Mouse (Mus musculus) fat pad, adult 2 months (tissue): ENCODE measurements at regions not wholly inside any gene's neighbourhood (a gene's known extent, or its start where the extent isn't known, plus 50 kb on each side); places are given as distances from the start of the nearest gene placed in this dataset.

ENCODE experiments used
- DNase-seq: peaks from one replicate; pipeline ENCODE4 v3.0.0-alpha.2; 2011; ENCODE audit warnings: low read depth, low spot score; ENCODE audit errors: extremely low read depth

- peak; percentile 39 for DNase-seq
Observed at GRCm38 (mm10) chr1:136717830-136718517, 93.3 kb downstream of the Zfp281 start.

- DNase-seq, result no peak
Observed at GRCm38 (mm10) chr1:136723839-136724443, 99.2 kb downstream of the Zfp281 start.

GRCm38 (mm10) chr1:136725242-136725641 lies 100.5 kb downstream of the Zfp281 start:
- DNase-seq, result no peak

- no peak for DNase-seq
Observed at GRCm38 (mm10) chr1:136726145-136726935, 101.6 kb downstream of the Zfp281 start.

GRCm38 (mm10) chr1:136727868-136728631 lies 103.3 kb downstream of the Zfp281 start:
- DNase-seq, result no peak

GRCm38 (mm10) chr1:136728632-136728944 lies 103.9 kb downstream of the Zfp281 start:
- DNase-seq, result no peak

DNA sequence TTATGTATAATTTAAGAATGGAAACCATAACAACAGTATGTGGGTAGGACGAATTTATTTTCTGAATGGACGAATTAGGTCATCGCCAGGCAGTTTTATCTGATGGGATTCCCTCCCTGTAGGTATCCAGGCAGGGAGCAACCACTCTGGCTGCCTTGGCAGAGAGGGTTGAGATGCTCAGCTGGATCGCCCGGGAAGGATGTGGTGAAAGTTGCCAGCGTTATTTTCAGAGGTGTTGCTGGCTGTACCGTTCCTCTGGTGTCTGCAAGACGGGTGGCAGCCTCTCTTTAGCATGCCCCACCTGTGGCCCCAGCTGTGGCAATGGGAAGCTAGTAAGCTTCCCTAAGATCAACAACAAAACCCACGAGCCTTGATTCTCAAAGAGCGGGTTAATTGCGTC lies 105.9 kb downstream of the Zfp281 start:
- DNase-seq, result no peak

DNA sequence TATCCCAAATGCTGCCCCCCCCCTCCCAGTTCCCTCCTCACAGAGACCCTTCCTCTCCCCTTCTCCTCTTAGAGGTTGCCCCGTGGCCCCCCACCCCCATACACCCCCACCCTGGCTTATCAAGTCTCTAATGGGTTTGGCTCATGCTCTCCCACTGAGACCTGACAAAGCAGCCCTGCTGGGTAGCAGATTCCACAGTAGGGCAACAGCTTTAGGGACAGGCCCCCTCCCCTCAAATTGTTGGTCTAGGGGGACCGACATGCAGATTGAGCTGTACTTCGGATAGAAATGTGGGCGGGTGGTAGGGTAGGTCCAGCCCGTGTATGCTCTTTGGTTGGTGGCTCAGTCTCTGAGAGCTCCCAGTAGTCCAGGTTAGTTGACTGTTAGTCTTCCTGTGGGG lies 113.3 kb downstream of the Zfp281 start:
- no peak for DNase-seq

GRCm38 (mm10) chr1:136739486-136739885 lies 114.8 kb downstream of the Zfp281 start:
- DNase-seq, result peak; percentile 25

GRCm38 (mm10) chr1:136741061-136741460 lies 116.4 kb downstream of the Zfp281 start:
- no peak for DNase-seq

GRCm38 (mm10) chr1:136749188-136749587 lies 124.5 kb downstream of the Zfp281 start:
- no peak for DNase-seq

DNA sequence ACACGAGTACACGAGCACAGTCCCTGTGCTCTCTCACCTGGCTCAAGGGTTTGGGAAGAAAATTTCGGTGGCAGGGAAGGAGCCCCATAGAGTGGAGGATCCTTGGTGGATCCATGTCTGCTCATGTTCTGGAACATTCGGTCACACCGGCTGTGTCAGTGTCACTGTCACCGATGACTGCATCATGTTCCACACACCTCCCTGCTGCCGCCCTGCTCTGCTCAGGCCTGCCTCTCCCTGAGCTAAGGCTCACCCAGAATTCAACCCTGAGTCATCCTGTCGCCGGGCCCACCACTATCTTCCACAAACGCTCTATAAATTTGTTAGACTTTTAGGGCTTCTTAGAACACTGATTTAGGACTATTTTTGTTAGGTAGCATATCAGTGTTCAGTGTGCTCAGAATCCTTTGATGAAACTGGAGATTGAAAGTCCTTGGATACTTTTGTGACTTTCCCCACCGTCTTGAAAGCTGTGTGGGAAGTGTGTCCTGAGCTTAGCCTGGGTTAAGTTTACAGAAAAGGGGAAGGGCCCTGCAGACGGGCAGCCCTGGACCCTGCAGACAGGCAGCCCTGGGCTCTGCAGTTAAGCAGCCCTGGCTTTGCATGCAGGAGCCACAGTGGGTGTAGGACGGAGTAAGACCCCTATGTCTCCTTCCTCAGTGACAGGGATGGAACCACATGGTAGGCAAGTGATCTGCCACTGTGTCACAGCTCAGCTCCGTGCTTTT lies 126.9 kb downstream of the Zfp281 start:
- no peak for DNase-seq

DNA sequence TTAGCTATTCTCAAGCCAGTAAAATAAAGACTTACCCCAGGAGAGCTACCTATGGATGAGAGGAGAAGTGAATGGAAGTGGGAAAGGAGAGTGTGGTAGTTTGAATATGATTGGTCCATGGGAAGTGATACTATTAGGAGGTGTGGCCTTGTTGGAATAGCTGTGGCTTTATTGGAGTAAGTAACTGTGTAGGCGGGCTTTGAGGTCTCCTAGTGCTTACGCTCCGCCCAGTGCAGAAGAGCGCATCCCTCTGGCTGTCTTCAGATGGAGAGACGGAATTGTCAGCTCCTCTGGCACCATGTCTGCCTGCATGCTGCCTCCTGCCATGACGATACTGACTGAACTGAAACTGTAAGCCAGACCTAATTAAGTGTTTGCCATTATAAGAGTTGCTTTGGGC lies 129.6 kb downstream of the Zfp281 start:
- no peak for DNase-seq

DNA sequence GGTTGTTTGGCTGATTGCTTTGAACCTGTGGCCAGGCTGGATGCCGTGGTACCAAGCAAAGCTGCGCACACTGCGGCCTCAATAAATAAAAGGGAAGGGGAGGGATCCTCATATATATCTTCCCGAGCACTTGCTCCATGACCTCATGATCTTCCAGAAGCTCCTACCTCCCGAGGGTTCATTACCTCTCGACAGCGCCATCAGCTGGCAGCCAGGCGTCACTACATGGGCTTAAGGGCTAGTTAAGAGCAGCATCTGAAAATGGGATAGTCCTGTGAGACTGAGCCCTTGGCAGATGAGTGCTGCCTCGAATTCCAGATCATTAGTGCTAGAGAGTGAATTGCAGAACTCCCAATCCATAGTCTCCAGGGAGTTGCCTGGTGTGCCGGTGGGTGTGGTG lies 134.0 kb downstream of the Zfp281 start:
- DNase-seq, result no peak

DNA sequence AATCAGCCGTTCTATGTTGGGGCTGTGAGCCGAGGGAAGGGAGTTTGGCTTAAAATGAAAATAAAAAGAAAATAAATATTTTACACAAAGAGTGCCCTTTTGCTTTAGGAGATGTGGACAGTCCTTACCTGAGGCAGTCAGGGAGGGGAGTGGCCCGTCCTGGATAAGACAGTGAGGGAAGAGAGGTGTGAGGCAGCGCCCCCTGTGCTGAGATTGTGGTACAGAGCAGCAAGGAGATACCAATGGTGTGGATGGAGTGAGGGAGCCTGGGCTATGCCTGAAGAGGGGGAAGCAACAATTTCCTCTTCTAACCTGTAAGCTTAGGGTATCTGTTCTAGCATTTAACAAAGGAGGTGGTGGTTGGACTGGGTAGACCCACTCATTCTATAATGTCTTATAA lies 134.5 kb downstream of the Zfp281 start:
- no peak for DNase-seq

DNA sequence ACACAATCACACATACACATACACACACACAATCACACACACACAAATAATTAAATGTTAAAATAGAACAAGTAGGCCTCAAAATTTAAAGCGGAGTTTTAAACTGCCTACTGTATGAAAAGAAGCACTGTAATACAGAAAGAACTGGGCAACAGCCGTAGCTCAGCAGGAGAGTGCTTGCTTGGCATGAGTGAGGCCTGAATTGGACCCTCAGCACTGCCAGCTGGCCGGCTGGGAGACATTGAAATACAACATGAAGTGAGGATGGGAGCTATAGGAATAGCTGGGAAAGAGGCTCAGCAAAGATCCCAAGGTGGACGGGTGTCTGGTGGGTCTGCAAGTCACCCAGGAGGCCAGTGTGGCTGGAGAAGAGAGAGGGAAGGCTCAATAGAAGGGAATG lies 136.8 kb downstream of the Zfp281 start:
- DNase-seq, result no peak

DNA sequence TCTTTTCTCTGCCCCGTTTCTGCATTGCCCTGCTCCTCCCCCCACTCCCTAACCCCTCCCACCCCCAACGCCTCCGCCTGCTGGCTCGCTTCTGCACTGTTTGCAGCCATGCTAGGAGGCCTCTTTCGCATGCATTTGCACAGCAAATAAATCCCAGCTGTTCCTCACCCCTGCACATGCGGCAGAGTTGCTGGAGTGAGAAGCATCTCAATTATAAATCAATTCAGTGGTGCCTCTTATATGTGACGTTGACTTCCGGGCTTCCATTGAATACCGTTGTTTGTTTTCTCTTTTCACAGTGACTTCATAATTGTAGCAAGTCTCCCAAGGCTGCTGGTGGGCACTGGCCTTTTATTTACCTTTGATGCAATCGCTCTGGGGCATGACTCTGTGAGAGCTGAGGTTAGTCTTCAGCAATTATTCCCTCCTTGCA lies 144.3 kb downstream of the Zfp281 start:
- no peak for DNase-seq

- no peak for DNase-seq
Observed at GRCm38 (mm10) chr1:136773743-136774142, 149.0 kb downstream of the Zfp281 start.

GRCm38 (mm10) chr1:136776211-136776610 lies 151.5 kb downstream of the Zfp281 start:
- DNase-seq, result no peak

DNA sequence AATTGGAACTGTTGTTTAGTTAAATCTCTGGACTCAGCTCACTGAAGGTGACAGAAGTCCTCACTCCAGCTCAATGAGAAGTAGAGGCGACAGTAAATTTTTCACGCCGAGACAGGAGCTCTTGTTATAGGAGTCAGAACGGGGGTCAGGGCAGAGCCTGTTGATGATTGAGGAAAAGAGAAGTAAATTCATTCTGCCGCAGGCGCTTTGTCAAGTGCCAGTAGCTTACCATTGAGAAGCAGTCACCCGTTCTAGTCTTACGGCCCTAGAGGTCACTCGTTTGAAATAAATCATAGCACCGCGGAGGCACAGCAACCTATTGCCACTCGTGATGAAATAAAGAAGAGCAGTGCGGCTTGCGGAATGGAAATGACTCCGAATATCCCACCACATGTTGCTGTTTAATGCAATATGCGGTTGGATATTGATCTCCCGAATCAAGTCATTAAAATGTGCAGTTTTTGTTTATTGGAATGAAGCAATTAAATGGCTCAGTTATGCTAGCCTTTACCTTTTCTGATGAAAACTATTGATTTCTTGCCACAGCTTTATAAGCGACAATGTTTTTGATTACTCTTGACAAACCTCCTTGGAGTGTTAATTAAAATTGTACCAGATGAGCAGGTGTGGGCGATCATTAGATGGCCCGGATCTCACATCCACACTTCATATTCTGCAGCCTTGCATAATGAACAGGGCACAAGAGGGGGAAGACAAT lies 152.7 kb downstream of the Zfp281 start:
- no peak for DNase-seq
